Mouse (Mus musculus): ENCODE measurements at regions not wholly inside any gene's neighbourhood (a gene's known extent, or its start where the extent isn't known, plus 50 kb on each side); places are given as distances from the start of the nearest gene placed in this dataset.
"Not testable (repeated sequence)": the region's sequence is repeated elsewhere in the genome, so short reads cannot be mapped to it uniquely, and the experiment has no call there.

- DNase-seq (ENCODE audit: low spot score) = no peak
Measured at GRCm38 (mm10) chr10:99581074-99581473, 178.4 kb downstream of the Csl start.

GRCm38 (mm10) chr10:99584855-99585254 lies 174.6 kb downstream of the Csl start:
- DNase-seq (ENCODE audit: low spot score) = no peak

GRCm38 (mm10) chr10:99592220-99592619 lies 167.2 kb downstream of the Csl start:
- DNase-seq (ENCODE audit: low spot score) = peak; percentile 40

GRCm38 (mm10) chr10:99595659-99596058 lies 163.8 kb downstream of the Csl start:
- DNase-seq (ENCODE audit: low spot score) = no peak

- DNase-seq (ENCODE audit: low spot score) = not testable (repeated sequence)
Measured at GRCm38 (mm10) chr10:99599142-99600120, 160.0 kb downstream of the Csl start.

- DNase-seq (ENCODE audit: low spot score) = no peak
Measured at GRCm38 (mm10) chr10:99602331-99602730, 157.1 kb downstream of the Csl start.

- DNase-seq (ENCODE audit: low spot score) = no peak
Measured at GRCm38 (mm10) chr10:99604172-99604571, 155.3 kb downstream of the Csl start.

GRCm38 (mm10) chr10:99608477-99608876 lies 151.0 kb downstream of the Csl start:
- no peak for DNase-seq (ENCODE audit: low spot score)

- DNase-seq (ENCODE audit: low spot score) = no peak
Measured at GRCm38 (mm10) chr10:99609420-99609819, 150.0 kb downstream of the Csl start.

GRCm38 (mm10) chr10:99610890-99611289 lies 148.6 kb downstream of the Csl start:
- DNase-seq (ENCODE audit: low spot score) = no peak

- DNase-seq (ENCODE audit: low spot score) = no peak
Measured at GRCm38 (mm10) chr10:99614392-99615249, 144.8 kb downstream of the Csl start.

- no peak for DNase-seq (ENCODE audit: low spot score)
Measured at GRCm38 (mm10) chr10:99615371-99615770, 144.1 kb downstream of the Csl start.

- peak; percentile 97 for DNase-seq (ENCODE audit: low spot score)
Measured at GRCm38 (mm10) chr10:99615779-99616178, 143.7 kb downstream of the Csl start.

GRCm38 (mm10) chr10:99617623-99618022 lies 141.8 kb downstream of the Csl start:
- DNase-seq (ENCODE audit: low spot score) = no peak

GRCm38 (mm10) chr10:99619421-99620151 lies 139.9 kb downstream of the Csl start:
- DNase-seq (ENCODE audit: low spot score) = peak; percentile 94

- no peak for DNase-seq (ENCODE audit: low spot score)
Measured at GRCm38 (mm10) chr10:99620489-99620888, 139.0 kb downstream of the Csl start.

- DNase-seq (ENCODE audit: low spot score) = no peak
Measured at GRCm38 (mm10) chr10:99627355-99627754, 132.1 kb downstream of the Csl start.

GRCm38 (mm10) chr10:99632250-99632985 lies 127.0 kb downstream of the Csl start:
- no peak for DNase-seq (ENCODE audit: low spot score)

- DNase-seq (ENCODE audit: low spot score) = no peak
Measured at GRCm38 (mm10) chr10:99635796-99636195, 123.7 kb downstream of the Csl start.

- no peak for DNase-seq (ENCODE audit: low spot score)
Measured at GRCm38 (mm10) chr10:99639022-99639421, 120.4 kb downstream of the Csl start.

GRCm38 (mm10) chr10:99639469-99639868 lies 120.0 kb downstream of the Csl start:
- no peak for DNase-seq (ENCODE audit: low spot score)

Data from embryo, embryonic 10 days (tissue).